Mouse (Mus musculus): ENCODE data around the gene Kank3. TPM values are rescaled to one million over a fixed set of nuclear protein-coding genes. Genes with fewer than 3 reads are reported as not detected.

Gene Kank3
- polyA plus RNA-seq (2017; shearing (Covaris generic)), result 3.4 TPM

DNA sequence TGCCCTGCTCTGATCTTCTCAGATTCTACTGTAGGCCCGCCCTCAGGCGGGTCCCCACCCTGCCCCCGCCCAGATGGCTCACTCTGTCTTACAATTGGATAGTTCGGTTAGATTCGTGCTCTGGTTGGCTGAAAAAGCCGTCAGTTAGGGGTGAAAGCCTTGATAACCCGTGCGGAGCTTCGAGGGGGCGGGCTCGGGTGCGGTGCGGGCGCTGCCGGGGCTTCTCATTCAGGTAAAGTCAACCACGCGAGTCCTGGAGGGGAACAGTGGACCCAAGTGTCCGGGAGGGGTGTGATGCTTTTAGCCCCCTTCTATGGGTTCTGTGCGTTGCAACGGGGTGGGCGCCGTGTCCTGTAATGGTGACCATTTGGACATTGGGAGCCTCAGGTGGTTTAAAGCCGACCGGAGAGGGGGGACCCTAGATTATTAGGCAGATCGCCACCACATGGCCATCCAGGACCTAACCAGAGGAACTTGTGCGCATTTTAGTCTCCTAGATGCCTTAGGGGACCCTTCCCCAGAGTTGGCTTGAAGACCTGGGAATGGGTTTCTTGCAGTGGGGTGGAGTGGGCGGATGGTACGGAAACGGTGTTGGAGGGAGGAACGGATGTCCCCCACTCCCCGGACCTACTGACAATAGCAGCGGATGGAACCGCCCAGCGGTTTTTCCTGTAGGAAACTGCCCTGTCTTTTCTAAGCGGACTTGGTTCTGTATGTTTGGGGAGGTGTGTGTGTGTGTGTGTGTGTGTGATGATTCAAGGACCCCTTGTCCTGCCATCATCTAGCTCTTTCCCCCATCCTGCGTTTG, at the start of gene Kank3:
Gene Kank3, plus strand, starts transcription at position 186 of the 808 bp plus-strand sequence.

DNA sequence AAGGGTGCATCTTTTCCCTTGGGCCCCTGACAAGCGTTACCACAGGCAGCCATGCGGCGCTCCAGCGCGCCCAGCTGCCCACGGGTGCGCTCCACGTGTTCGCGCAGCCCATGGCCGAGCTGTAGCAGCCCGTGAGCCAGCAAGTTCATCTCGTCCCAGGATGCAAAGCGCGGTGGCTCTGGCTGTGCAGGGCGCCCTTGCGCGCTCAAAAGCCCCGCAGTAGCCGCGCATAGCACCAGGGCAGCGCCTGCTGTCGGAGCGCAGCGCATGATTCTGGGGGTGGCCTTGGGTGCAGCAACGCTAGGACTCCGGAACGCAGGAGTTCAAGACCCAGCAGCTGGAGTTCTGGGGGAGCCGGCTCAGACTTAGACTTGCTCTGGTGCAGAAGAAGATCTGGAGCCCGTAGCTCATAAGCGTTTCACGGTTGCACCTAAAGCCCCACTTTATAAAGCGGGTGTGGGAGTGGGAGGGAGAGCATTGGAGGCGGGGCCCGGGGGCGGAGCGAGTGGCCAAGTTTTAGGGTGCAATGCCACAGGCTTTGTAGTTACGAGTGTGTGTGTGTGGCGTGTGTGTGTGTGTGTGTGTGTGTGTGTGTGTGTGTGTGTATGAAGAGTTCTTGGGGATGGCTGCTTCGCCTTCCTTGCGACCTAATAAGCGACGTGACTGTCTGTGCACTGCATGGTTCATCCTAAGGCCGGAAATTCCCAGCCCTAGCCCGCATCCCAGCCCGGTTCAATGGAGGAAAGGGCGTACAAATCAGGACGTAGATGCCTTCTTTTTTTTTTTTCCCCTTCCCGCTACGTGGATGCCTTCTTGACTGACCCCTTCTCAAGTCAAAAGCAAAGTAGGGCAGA, 29.0 kb upstream of the Kank3 start, which contains the start of gene Angptl4:
Gene Angptl4, minus strand, starts transcription at position 707 of the 854 bp plus-strand sequence.

DNA sequence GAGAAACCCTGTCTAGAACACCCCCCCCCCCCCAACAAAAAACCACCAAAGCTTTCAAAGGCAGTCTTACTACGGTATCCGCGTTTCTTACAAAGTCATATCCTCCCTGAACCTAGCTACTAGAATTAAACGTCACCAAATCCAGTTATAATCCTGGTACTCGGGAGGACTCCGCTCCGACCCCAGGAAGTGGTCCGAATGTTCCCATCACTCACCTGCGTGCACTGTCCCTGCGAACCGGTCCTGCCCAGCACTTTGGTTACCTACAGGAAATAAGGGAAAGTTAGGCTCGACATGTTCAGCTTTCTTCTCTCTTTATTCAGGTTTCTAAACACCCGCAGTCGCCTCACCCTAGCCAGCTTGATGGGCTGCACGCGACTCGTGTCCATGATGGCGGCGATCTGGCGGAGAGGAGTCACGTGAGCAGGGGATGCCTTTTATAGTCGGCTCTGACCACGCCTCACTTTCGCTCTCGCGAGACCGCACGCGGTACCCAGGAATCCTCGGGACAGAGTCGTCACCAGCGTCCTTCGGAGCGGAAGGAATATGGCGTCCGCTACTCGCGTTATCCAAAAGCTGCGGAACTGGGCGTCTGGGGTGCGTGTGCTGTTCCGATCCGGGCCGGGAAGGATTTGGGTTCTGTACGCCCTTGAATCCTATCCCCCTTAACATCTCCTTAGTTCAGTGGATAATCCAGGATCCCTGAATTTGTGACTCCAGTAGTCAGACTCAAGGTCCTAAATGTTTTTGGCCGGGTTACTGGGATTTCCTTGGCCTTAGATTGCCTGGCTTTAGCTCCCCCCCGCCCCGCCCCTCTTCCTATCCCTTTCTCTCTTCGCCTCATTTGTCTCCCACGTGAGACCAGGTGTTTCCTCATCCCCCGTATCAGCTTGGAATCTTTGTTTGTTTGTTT, 14.0 kb downstream of the Kank3 start, which contains the start of the genes Rps28 and Ndufa7:
Gene Rps28, minus strand, starts transcription at position 479 of the 913 bp plus-strand sequence.
Gene Ndufa7, plus strand, starts transcription at position 489 of the 913 bp plus-strand sequence.

DNA sequence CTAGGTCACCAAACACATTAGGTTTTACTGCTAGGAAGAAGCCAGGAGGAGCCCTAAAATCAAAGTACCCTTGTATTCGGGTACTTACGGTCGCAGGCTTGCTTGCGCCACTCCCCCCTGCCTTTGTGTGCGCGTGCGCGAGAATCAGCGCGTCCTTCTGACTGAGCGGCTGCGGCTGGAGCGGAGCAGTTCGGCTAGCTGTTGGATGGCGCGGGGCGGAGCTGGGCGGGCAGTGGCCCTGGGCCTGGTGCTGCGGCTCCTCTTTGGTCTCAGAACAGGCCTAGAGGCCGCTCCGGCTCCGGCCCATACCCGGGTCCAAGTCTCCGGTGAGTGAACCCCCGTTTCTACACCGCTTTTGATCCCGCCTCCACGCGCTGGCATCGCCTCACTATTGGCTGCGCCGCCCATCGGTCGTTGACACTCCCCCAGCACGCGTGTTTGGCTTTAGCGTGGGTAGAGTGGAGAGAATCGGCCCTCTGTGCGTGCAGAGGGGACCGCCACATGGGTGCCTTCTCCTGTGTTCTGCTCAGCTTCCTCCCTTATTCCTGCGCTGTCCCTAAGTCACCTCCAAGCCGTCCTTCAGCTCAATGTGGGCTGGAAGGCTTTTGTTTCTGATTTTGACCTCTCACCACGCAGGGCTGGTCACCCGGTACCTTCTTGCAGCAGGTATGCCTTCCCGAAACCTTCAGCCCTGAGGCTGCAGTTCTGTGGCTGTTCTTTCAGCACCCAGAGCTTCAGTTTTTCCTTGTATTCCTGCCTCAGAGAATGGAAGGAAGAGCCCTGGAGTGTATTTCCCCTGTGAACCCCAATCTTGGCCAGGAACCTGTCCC, 32.9 kb downstream of the Kank3 start, which contains the start of gene Cd320:
Gene Cd320, plus strand, starts transcription at position 126 of the 830 bp plus-strand sequence.

Other genes with a start within 250 kb of the Kank3 start
- gene Zfp414, start 181.4 kb upstream of the Kank3 start, polyA plus RNA-seq (2017; shearing (Covaris generic)), result 58.2 TPM
- gene Pram1, start 172.5 kb upstream of the Kank3 start, polyA plus RNA-seq (2017; shearing (Covaris generic)), result 2.0 TPM
- 416 TPM for gene Hnrnpm, start 123.7 kb upstream of the Kank3 start, polyA plus RNA-seq (2017; shearing (Covaris generic))
- 50.9 TPM for gene March2, start 91.8 kb upstream of the Kank3 start, polyA plus RNA-seq (2017; shearing (Covaris generic))
- 298 TPM for gene Rab11b, start 50.0 kb upstream of the Kank3 start, polyA plus RNA-seq (2017; shearing (Covaris generic))
- 4.4 TPM for gene Angptl4, start 28.7 kb upstream of the Kank3 start, polyA plus RNA-seq (2017; shearing (Covaris generic))
- 1,074 TPM for gene Rps28, start 14.0 kb downstream of the Kank3 start, polyA plus RNA-seq (2017; shearing (Covaris generic))
- gene Ndufa7, start 14.1 kb downstream of the Kank3 start, polyA plus RNA-seq (2017; shearing (Covaris generic)), result 386 TPM
- 32.2 TPM for gene Cd320, start 32.6 kb downstream of the Kank3 start, polyA plus RNA-seq (2017; shearing (Covaris generic))
- gene Gm7029, start 63.3 kb downstream of the Kank3 start, polyA plus RNA-seq (2017; shearing (Covaris generic)), result not detected
- 8.5 TPM for gene Kifc1, start 80.1 kb downstream of the Kank3 start, polyA plus RNA-seq (2017; shearing (Covaris generic))
- gene Platr17, start 94.6 kb downstream of the Kank3 start, polyA plus RNA-seq (2017; shearing (Covaris generic)), result 5.0 TPM
- 132 TPM for gene Daxx, start 98.9 kb downstream of the Kank3 start, polyA plus RNA-seq (2017; shearing (Covaris generic))
- gene Tapbp, start 105.4 kb downstream of the Kank3 start, polyA plus RNA-seq (2017; shearing (Covaris generic)), result 697 TPM
- 20.2 TPM for gene Zbtb22, start 105.4 kb downstream of the Kank3 start, polyA plus RNA-seq (2017; shearing (Covaris generic))
- 135 TPM for gene Rgl2, start 119.0 kb downstream of the Kank3 start, polyA plus RNA-seq (2017; shearing (Covaris generic))
- 140 TPM for gene Pfdn6, start 129.8 kb downstream of the Kank3 start, polyA plus RNA-seq (2017; shearing (Covaris generic))
- 58.5 TPM for gene Wdr46, start 130.1 kb downstream of the Kank3 start, polyA plus RNA-seq (2017; shearing (Covaris generic))
- 30.8 TPM for gene B3galt4, start 141.0 kb downstream of the Kank3 start, polyA plus RNA-seq (2017; shearing (Covaris generic))
- gene Vps52, start 145.3 kb downstream of the Kank3 start, polyA plus RNA-seq (2017; shearing (Covaris generic)), result 89.2 TPM
- gene Rps18, start 145.5 kb downstream of the Kank3 start, polyA plus RNA-seq (2017; shearing (Covaris generic)), result 2,816 TPM
- gene H2-K1, start 189.8 kb downstream of the Kank3 start, polyA plus RNA-seq (2017; shearing (Covaris generic)), result 13,533 TPM
- 21.4 TPM for gene Ring1, start 214.2 kb downstream of the Kank3 start, polyA plus RNA-seq (2017; shearing (Covaris generic))
- 41.5 TPM for gene H2-Ke6, start 217.5 kb downstream of the Kank3 start, polyA plus RNA-seq (2017; shearing (Covaris generic))
- 132 TPM for gene Slc39a7, start 221.2 kb downstream of the Kank3 start, polyA plus RNA-seq (2017; shearing (Covaris generic))
- gene Rxrb, start 221.3 kb downstream of the Kank3 start, polyA plus RNA-seq (2017; shearing (Covaris generic)), result 22.6 TPM
- gene Col11a2, start 228.9 kb downstream of the Kank3 start, polyA plus RNA-seq (2017; shearing (Covaris generic)), result 3.3 TPM

Measured in activated CD4-positive, CD25-positive, alpha-beta regulatory T cell, adult 9 weeks (primary cell).